13 mouse cellular contexts compared by ENCODE assay signal in genomic region chr17:43279671-43280070, GRCm38 (mm10). TPM values are rescaled to one million over a fixed set of nuclear protein-coding genes. Genes with fewer than 3 reads are reported as not detected.
"Had no signal": no experiment of that assay in that cellular context is flagged by ENCODE, and none has a peak within 500 bp of the region (broad histone marks: within the 10 kb centered on the region; RNA-seq: fewer than 3 reads in every experiment).

No protein-coding gene starts in this region.

- H3K4me3 ChIP-seq: limb, embryonic 15.5 days; megakaryocyte, embryonic 14.5 days; midbrain, embryonic 15.5 days; neural tube, embryonic 12.5 days had no signal

- DNase-seq: layer of hippocampus, adult 9-11 months; layer of hippocampus, postnatal 36 days; right cerebral cortex, postnatal 14 days had no signal

- H3K4me1 ChIP-seq: limb, embryonic 15.5 days; megakaryocyte, embryonic 14.5 days; midbrain, embryonic 15.5 days; neural tube, embryonic 12.5 days had no signal

RNA-seq across cellular contexts. Expression of gene Adgrf1, which starts 9.5 kb away (rescaled TPM):
- total RNA-seq: layer of hippocampus, adult 18-20 months; layer of hippocampus, postnatal 36 days; left cerebral cortex, adult 8-10 months; left cerebral cortex, postnatal 25 days; monocyte, adult 5-6 weeks had no signal
- polyA plus RNA-seq: limb, embryonic 11.5 days; limb, embryonic 15.5 days; midbrain, embryonic 11.5 days; midbrain, embryonic 15.5 days; neural tube, embryonic 12.5 days had no signal
